Mouse (Mus musculus): Measurements from ENCODE around the gene Mrpl50. TPM values are rescaled to one million over a fixed set of nuclear protein-coding genes. Genes with fewer than 3 reads are reported as not detected.

Mrpl50 gene
- 10 to 100 TPM; 32.9 to 33.6 TPM for total RNA-seq (2021)
- long read RNA-seq, transcript Mrpl50-201 (2 exons, 2,114 nt) = major isoform, 95 of 96 reads
- long read RNA-seq, partial matches to known transcripts = 1 of 96 reads
- long read RNA-seq, other reads (novel, unspliced or antisense) = 0 of 96 reads

DNA sequence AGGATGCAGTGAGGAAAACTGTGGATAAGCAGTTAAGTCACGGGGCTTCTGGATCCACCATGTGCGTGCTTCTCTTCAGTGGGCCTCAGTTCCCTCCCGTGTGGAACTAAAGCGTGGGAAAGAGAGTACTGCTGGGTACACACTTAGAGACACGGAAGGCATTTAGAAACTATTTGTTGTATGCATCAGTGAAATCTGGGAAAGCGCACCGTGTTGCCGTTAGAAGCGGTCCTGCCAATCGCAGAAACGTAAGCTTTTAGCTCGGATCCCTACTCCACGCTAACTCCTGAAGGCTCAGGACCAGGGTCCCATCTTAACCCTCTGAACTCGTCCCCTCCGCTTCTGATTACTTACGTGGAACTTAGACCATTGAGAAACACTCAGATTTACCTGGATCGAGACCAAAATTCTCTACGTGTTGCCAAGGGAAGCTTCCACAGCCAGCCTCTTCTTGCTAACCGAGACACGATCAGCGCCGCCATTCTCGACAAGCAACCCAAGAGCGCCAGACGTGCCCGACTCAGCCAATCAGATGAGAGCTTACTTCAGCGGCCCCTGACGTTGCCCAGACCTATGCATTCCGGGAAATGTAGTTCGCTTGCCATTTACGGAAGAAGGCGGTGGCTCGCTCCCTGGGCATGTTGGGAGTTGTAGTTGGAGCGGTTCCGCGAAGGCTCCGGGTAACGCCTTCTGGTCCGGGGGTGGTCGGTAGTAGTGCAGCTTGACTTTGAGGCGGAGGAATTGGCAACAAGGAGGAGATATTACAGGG is at the start of gene Mrpl50, which contains the start of gene Zfp189:
TSS of gene Mrpl50 (minus strand) at position 522 of the 769 bp plus-strand sequence.
TSS of gene Zfp189 (plus strand) at position 605 of the 769 bp plus-strand sequence.
- peak; percentile 97 to 99 for DNase-seq (ENCODE audit: low spot score in 2 of 2)

DNA sequence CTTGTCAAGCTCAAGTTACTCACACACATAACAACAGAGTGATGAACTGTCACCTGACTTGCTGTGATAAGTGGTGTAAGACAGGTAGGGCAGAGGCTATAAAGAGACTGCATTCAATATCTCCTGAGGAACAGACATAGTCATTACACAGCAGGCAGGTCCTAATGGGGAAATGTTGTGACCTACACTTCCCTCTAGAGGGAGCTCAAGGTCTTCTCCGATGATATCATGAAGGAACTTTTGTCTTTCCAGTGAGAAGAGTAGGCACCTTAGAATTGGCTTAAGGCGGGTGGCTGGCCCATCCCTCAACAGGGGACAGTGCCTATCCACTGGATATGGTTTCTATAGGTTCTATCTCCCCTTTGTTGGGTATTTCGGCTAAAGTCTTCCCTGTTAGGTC is 46.7 kb upstream of the Mrpl50 start:
- DNase-seq (ENCODE audit: low spot score in 2 of 2) = peak; percentile 46 to 93

DNA sequence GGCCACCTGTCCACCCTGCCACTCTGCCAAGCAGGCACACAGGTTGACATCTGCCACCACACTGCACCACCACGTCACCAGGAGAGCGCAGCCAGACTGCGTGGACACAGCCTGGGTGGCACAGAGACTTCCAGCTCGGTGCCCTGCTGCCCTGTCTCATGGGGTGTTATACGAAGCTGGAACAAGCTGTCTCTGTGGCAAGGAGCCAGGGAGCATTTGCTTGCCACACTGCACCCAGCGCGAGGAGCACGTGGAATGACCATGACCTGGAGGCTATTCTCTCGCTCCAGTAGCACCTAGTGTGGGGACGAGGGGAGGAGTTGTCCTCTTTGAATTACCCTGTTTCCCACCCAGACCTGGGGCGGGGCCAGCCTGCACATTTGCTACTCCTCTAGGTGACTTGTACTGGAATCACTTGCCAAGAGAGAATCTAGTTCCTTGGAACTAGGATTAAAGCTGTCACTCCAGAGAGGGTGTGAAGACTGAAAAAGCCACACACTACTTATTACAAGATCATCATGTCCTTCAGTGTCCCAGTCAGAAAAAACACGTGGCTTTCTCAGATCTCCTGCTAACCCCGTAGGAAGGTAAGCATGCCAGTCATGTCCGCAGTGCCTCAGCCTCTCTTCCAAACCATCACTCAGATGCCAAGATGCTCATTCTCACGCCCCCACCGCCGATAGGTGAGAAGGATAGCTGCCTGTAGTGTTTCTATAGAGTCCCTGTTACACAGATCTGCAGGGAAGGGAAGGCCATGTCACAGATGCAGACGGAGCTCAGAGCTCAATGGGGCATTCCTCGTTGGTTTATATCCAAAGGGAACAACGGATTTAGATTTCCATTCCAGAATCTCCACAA is 39.3 kb upstream of the Mrpl50 start:
- peak; percentile 9 to 52 for DNase-seq (ENCODE audit: low spot score in 2 of 2)

DNA sequence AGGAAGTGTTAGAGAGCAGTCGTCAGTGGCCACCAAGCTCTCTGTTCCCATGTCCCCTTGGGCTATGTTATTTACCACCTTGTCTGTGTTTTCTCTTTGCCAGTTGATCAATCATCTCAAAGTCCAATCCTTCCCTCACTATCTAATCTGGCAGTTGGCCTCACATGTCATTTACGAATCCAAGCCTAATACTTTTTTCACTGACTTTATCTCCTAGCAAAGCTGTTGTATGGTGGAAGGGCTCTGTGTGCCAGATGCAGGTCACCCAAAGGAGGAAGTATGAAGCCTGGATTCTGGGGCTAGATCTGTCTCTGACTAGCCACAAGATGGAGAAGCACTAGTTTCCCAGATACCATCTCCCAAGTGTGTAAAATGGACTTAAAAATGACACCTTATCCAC is 37.3 kb upstream of the Mrpl50 start:
- no peak for DNase-seq (ENCODE audit: low spot score in 2 of 2)

DNA sequence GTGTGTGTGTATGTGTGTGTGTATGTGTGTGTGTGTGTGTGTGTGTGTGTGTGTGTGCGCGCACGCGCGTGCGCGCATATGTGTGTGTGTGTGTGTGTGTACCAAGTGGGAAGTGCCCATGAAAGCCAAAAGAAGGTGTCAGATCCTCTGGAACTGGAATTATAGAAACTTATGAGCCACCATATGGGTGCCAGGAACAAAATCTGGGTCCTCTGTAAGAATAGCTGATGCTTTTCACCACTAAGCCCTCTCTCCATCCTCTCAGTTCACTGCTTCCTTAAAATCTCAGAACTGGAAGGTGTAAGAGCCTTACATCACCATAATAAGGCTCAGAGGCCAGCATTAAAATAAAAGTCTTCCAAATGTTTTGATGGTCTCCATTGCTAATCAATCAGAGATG is 36.5 kb upstream of the Mrpl50 start:
- DNase-seq (ENCODE audit: low spot score in 2 of 2) = no peak

DNA sequence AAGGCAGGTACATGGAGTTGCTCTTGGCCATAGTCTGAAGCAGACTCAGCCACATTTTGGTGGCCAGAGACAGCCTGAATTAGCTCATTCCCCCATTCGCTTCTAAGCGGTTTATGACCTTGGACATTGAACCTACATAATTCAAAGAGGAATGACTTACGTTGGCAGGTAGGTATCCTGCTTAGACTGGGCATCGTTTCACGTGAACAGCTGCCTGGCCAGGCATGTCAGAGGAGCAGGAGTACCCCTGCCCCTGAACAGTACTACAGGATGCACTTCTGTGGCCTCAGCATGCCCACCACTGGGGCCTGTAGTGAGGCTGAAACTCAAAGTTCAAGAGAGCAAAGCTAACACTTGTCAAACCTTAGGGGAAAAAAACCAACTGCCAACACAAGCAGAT is 32.5 kb upstream of the Mrpl50 start:
- DNase-seq (ENCODE audit: low spot score in 2 of 2) = no peak

DNA sequence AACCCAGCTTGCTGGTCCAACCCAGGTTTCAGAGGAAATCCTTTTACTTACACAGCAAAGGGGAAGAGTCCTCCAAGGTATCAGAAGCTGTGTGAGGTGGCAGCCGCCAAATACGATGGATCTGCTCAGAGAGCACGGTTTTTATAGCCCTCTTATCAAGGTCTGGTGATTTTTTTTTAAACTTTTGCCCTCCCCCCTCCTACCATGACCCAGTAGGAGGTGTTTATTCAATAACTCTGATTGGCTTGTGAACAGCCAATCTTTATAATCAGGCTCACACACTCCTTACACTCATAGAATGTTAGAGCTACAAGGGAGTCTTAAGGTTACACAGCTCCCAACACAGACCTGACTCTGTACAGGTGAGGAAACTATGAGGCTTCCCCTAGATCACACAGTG is 28.5 kb upstream of the Mrpl50 start, which contains the start of gene Aldob:
TSS of gene Aldob (minus strand) at position 164 of the 400 bp plus-strand sequence.
- DNase-seq (ENCODE audit: low spot score in 2 of 2) = no peak

DNA sequence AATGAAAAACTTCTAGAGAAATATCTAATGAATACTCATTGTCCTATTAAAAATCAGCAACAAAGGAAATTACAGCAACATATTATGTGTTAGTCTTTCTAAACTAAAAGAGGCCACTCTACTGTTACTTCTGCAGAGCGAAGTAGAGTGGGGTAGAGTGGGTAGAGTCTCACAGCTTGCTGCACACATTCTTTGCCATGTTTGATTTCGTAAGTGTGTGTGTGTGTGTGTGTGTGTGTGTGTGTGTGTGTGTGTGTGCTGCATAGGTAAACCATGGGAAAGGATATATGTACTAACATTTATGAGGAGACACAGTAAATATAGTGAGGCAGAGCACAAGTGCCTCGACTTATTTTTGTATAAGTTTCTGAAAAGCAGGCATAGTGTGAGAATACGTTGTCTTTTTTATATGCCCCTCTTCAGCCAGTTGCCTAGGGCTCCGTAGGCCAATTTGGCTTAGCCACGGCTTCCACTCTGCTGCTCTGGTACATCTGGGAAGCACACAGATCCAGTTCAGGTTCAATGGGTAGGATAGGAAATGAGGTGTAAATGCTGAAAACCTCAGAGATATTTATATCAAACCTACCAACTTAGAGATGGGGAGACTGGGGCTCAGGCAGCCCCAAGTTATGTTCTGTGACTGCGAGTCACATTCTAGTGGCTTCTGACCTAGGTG is 26.8 kb upstream of the Mrpl50 start:
- no peak for DNase-seq (ENCODE audit: low spot score in 2 of 2)

DNA sequence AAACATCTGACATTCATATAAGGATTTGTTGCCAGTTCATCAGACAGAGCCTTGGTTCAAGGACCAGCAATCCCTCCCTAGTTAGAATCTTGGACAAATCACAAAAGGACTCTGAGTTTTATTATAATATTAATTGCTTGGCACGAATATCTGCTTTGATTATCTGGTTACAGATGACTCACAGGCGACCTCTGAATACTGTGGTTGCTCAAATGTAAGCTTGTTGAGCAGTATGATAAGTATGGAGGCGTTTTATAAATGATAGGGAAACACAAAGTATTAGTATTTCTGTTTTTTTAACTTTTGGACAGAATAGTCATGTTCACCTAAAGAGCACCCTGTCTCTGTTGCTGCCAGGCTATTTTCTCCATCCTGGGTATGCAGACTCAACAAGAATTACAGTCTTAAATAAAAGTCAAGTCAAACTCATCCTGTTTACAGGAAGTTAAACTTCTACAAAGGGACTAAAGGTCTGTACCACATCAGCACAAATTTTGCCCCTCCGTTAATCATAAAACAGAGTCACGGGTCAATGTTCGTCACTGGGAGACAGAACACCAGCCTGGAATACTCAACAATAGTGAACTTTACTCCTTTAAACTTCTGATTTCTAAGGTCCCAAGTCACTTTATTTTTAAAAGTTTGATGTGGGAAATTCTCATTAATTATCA is 26.1 kb upstream of the Mrpl50 start:
- no peak for DNase-seq (ENCODE audit: low spot score in 2 of 2)

DNA sequence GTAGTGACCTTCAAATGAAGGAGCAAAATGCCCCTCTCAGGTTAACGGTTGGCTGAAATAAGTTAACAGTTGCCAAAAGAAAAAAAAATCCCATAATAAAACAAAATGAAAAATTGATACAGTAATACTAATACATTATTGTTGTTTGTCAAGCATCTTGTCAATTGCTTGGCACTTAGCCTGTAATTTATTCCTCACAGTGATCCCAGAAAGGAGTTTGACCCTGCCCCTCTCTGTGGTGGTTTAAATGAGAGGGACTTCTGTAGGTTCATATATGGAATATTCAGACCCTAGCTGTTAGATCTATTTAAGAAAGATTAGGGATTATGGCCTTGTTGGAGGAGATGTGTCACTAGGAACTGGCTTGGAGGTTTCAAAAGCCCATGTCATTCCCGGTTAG is 25.1 kb upstream of the Mrpl50 start:
- DNase-seq (ENCODE audit: low spot score in 2 of 2) = no peak

DNA sequence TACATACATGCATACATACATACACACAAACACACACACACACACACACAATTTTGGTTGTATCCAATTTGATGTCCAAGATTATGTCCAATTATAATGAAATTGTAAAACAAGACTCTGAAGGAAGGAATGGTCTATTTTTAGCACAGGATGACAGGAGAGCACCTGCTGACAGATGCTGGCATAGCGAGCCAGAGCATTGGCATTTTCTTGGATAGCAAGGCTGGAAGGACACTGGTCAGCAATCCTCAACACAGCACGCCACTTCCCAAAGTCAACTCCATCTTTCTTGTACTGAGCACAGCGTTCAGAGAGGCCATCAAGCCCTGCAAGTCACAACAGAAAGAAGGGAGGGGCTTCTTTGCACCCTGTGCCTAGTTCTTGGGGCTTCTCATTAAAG is 20.1 kb upstream of the Mrpl50 start:
- no peak for DNase-seq (ENCODE audit: low spot score in 2 of 2)

DNA sequence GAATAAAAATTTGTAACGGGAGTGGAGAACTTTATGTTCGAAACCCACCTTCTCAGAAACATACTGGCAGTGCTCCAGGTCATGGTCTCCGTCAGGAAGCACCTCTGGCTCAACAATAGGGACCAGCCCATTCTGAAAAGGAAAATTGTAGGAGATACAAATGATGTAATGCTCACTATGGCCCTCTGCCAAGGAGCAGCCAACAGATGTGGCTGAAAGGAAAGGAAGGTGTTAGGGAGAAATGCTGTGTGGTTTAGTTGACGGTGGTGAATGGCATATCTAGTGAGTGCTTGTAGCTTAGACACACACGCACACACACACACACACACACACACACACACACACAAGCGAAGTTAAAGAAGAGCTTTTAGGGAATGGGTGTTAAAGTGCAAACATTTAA is 18.8 kb upstream of the Mrpl50 start:
- no peak for DNase-seq (ENCODE audit: low spot score in 2 of 2)

DNA sequence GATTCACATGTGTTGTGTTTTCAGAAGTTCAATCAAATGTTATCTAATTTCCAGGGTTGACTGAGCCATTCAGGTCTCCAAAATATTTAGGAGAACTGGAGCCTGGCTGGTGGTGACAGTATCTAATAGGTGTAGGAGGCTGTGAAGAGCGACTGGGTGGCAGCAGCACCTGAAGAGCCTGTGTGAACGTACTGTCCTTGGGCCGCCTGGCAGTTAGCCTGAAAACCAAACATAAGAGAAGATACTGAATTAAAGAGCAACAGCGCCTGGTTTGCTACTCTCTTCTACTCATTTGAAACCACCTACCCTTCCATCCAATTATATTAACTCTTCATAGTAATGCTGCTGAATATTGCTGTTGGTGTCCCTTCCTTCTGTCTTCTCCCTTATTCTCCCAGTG is 15.8 kb upstream of the Mrpl50 start:
- no peak for DNase-seq (ENCODE audit: low spot score in 2 of 2)

DNA sequence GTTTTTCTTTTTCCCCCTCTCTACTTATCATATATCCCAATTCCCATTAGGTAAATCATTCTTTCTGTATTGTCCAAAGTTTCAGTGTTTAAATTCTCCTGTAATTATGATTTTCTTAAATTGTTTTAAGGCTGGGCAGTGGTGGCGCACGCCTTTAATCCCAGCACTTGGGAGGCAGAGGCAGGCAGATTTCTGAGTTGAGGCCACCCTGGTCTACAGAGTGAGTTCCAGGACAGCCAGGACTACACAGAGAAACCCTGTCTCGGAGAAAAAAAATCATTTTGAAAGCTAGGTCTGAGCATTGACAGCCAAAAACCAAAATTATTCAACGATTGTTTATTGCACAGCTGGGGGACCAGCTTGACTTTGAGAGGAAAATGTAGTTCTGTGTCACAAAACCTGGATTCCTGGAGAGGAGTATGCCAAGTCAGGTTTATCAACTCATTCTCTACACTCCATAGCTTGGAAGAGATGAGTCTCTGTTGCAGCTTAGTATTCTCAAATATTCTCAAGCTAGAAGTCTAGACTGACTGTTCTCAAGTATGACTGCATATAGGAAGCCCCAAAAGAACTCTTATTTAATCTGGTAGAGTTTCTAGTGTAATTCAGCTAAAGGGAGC is 14.9 kb upstream of the Mrpl50 start:
- DNase-seq (ENCODE audit: low spot score in 2 of 2) = no peak

DNA sequence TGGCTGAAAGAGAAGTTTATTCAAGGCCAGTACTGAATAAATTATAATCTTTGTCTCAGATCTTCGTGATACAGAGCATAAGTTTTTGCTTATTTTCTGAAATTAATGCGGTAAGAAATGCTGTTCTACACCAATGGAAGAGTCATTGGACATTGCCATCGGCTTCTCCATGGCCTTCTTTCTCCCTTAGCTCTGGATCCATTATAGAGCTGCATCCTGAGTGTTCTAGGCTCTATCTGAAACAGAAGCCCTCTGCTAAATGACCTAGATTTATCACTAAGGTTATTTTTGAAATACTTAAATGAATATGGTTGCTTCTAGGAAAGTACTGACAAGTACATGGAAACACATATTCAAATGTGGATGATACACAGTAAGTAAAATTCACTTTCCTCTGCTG is 14.1 kb upstream of the Mrpl50 start:
- no peak for DNase-seq (ENCODE audit: low spot score in 2 of 2)

DNA sequence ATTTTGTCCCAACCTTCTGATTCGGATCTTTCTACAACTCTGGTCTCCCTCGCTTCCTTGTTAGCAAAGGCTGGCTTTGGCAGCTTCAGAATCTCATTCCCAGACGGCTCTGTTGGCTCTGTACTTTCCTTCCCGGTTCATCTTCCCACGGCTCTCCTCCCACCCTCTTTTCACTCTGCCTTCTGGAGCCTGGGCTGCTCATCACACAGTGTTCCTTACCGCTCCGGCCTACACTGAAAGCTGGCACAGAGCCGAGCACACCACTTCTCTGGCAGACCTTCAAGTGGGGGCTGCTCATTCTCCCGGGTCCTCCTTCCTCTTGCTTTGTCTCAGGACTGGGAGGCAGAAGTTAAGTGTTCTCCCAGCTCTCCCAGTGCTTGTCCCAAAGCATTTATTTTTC is 1.7 kb upstream of the Mrpl50 start:
- peak; percentile 86 to 93 for DNase-seq (ENCODE audit: low spot score in 2 of 2)

DNA sequence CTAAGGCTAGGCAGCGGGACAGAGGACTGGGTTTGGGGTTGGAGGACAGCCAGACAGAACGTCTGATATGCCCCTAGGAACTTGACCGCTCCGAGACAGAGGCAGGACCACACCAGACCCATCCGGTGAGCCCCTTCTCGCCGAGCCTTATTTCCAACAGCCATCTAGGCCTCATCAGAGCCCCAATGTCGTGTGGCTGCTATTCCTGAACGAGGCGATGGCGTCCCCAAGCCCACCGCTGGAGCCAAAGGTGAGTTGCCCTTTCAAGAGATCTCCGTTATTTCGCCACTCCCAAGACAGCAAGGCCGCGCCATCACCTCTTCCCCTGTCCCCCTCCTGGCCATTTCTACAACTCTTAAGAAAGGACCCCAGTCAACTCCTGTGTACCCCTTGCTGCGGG is 453 bp upstream of the Mrpl50 start:
- no peak for DNase-seq (ENCODE audit: low spot score in 2 of 2)

DNA sequence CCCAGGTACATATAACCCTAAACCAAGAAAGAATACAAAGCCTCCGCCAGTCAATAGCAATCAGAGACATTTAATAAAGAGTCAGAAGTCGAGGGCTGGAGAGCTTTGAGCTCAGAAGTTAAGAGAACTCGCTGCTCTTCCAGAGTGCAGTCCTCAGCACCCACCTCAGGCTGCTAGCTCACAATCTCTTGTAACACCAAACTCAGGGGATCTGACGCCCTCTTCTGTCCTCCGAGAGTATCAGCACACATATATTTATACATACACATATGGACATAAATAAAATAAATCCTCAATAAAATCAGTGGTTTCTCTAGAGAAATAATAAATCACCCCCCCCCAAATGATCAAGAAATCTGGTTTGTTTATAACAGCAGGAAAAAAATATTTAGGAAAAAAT is 1.4 kb downstream of the Mrpl50 start:
- no peak for DNase-seq (ENCODE audit: low spot score in 2 of 2)

DNA sequence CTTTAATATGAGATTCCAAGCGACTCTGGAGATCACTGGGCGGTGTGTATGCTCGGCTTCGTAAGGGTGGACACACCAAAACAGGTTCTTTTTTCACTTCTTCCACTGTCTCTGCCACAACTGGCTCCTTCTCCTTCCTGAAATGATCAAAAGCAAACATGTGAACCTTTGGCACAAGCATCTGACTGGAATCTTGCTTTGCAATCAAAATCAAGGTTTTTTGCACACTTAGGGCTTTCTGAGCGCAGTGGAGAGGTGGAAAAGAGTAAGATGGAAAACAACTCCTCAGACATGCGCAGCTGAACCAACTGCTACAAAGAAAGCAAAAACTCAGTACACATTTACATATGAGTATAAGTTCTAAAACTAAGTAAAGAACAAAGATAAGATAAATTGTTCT is 6.5 kb downstream of the Mrpl50 start:
- no peak for DNase-seq (ENCODE audit: low spot score in 2 of 2)

DNA sequence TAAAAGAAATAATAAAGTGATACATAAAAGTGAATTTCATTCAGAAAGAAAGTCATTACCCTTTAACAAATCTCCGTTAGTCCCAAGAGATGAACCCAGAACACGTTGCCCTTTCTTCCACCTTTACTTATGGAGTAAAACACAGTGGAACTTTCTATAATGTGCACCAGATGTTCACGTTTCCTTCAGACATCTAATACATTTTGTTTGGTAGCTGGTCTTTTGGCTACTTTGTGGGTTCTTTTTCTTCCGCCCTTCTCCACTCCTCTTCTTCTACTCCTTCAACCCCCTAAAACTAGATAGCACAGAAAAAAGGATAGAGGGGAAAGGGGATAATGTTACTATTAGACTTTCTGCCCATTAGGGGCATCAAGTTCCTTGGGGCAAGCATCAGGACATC is 8.3 kb downstream of the Mrpl50 start:
- DNase-seq (ENCODE audit: low spot score in 2 of 2) = no peak

All from layer of hippocampus, adult 18-20 months (tissue).